Mouse (Mus musculus) brain, embryonic 14.5 days (tissue): ENCODE data around the gene Men1.

Source experiments
- CTCF ChIP-seq: fragments of 200-500 bp; IDR thresholded peaks from 2 replicates; pipeline ENCODE4 v1.5.1; 2012; ENCODE audit warnings: inconsistent platforms, mild to moderate bottlenecking, moderate library complexity, borderline replicate concordance; ENCODE audit not compliant: insufficient read depth, insufficient read length; ENCODE audit errors: extremely low read depth
- POLR2A ChIP-seq: fragments of 200-500 bp; IDR thresholded peaks from 2 replicates; pipeline ENCODE4 v1.6.1; 2012; ENCODE audit warnings: mild to moderate bottlenecking, inconsistent platforms, borderline replicate concordance; ENCODE audit not compliant: poor library complexity, insufficient read depth, insufficient read length, severe bottlenecking; ENCODE audit errors: extremely low read depth

DNA sequence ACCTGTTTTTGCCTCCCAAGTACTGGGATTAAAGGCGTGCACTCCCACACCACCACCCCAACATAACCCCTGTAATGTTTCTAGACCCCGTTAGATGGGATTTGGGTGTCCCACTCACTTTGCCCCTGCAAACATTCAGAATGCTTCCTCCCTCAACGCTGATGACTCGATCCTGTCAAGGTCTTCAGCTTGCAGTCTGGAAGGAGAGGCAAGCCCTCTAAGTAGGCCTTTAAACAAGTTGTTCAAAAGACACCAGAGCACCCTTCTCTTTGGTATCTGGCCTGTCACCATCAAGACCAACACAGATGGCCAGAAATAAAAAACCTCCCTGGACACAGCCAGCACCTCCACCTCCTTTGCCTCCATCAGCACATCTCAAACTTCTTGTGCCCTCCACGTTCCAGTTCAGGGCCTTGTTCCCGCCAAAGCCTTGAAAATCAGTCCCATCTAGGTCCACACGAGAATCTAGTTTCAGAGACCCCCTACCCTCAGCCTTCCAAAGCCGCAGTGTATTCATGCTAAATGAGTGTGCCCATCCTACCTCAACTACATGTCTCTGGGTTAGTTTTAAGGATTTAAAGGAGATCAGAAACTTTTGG lies 29.2 kb upstream of the Men1 start:
- TF ChIP-seq POLR2A (no peak), CTCF (no peak)
